Mouse (Mus musculus) cortical plate, adult 2 months (tissue): ENCODE measurements at regions not wholly inside any gene's neighbourhood (a gene's known extent, or its start where the extent isn't known, plus 50 kb on each side); places are given as distances from the start of the nearest gene placed in this dataset.

ENCODE experiments used
- H3K27ac ChIP-seq: fragments of 200-500 bp; 2 replicates; pipeline ENCODE4 v1.5.1; 2012; ENCODE audit warnings: low read length, control low read depth, inconsistent platforms; ENCODE audit not compliant: insufficient read depth
- H3K4me1 ChIP-seq: fragments of 200-500 bp; 2 replicates; pipeline ENCODE4 v1.6.1; 2011; ENCODE audit warnings: low read length; ENCODE audit not compliant: control insufficient read depth, insufficient read depth
- H3K4me3 ChIP-seq: fragments of 200-500 bp; 2 replicates; pipeline ENCODE4 v1.5.1; 2011; ENCODE audit warnings: mild to moderate bottlenecking, low read length, control low read depth; ENCODE audit not compliant: insufficient read depth
- CTCF ChIP-seq: fragments of 200-500 bp; IDR thresholded peaks from 2 replicates; pipeline ENCODE4 v1.5.1; 2011; ENCODE audit warnings: mild to moderate bottlenecking, control low read depth, low read length; ENCODE audit not compliant: insufficient read depth; ENCODE audit errors: extremely low read depth
- POLR2A ChIP-seq: fragments of 200-500 bp; IDR thresholded peaks from 2 replicates; pipeline ENCODE4 v1.6.1; 2011; ENCODE audit warnings: mild to moderate bottlenecking, low read length, control low read depth; ENCODE audit not compliant: insufficient read depth; ENCODE audit errors: extremely low read depth

DNA sequence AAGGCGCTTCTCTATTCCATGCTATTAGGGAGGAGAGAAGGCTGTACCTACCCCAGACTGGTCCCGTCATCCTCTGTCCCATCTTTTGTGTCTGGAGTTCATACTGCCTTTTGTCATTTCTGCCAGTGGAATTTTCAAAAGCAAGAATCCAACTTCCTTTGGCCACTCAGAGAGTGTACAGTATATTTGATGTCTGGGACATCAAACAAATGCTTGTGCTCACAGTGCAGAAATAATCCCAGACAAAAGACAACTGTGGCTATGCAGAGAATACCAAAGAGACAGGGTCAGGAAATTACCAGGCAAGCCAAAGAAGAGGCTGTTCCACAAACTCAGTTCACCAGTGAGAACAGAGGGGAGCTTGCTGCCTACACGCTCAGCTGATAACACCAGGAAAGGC is 291.9 kb upstream of the Tle4 start:
- TF ChIP-seq POLR2A (no peak), CTCF (no peak)
- H3K27ac ChIP-seq = no peak overlapping the region

DNA sequence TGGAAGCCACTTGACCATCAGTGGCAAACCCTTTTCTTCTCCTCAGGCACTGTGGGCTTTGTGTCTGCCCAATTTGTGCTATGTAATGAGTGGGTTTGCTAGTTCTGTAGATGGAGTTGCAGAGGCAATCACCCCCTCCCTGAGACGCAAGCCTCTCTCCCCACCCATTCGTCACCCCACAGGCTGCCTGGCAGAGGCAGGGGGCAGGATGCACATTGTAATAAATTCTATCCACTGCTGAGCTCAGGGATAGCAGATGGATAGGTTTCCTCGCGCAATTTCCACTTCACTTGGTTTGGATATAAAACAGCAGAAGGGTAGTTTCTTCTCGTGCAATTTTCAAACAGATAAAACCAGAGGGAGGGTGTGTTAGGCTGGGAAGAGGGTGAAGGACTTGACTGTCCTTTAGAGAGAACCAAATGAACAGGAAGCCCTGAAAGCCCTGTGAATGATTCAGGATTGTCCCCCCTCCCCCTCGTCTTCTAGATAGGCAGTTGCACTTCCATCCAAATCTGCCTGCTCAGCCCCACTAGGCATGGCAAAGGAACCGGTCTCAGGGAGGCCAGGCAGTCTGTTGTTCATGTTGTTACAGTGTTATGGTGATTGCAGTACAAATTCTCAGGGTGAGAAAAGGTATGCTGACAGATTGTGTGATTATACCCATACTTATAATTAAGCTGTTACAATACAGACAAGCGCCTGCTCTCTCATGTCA is 286.0 kb upstream of the Tle4 start:
- H3K27ac ChIP-seq = no peak overlapping the region
- TF ChIP-seq CTCF = no peak
- TF ChIP-seq POLR2A = no peak
- no peak overlapping the region for H3K4me3 ChIP-seq
- no peaks in the 10 kb centered on the region for H3K4me1 ChIP-seq

More for the DNA sequence above, 291.9 kb upstream of the Tle4 start:
- Histone ChIP-seq H3K4me1 (no peaks in the 10 kb centered on the region), H3K4me3 (no peak overlapping the region)

DNA sequence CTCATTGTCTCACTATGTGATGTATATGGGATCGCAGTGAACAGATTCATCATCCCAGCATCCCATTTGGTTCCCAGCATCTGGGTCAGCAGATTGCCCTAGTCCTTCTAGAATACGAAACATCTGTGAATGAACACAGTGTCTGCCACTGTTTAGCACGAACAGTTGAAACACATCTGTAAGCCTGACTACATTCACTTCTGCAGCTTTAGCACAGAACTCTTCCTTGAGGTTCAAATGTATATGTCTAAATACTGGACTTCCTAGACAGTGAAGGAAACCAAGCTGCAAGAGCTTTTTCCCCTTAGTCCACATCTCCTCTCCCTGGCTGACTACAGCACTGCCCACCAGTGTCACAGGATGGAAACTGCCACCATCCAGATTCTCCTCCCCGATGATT is 283.0 kb upstream of the Tle4 start:
- Histone ChIP-seq H3K27ac (no peak overlapping the region), H3K4me1 (no peaks in the 10 kb centered on the region), H3K4me3 (no peak overlapping the region)
- TF ChIP-seq CTCF (no peak), POLR2A (no peak)

DNA sequence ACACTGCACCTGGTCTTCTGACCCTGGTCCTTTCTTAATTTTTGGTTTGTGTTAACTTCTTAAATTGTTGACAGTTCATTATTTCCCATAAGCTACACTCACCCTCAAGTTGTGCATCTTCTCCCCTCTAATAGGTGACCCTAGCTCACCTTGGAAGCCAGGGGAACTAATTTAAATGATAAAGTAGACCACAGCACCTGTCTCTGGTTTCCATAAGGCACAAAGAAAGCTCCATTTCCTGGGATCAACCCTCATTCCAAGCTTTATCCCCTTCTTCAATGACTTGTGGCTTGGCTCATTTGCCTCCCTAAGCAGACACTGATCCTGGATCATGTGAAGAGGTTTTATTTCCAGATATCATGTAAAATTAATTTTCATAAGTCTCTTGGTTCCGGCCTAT is 276.1 kb upstream of the Tle4 start:
- TF ChIP-seq CTCF (no peak), POLR2A (no peak)
- H3K27ac ChIP-seq = no peak overlapping the region
- H3K4me3 ChIP-seq = no peak overlapping the region
- peaks cover 3% of the 10 kb centered on the region; the same call in 1 of the 2 replicates for H3K4me1 ChIP-seq

DNA sequence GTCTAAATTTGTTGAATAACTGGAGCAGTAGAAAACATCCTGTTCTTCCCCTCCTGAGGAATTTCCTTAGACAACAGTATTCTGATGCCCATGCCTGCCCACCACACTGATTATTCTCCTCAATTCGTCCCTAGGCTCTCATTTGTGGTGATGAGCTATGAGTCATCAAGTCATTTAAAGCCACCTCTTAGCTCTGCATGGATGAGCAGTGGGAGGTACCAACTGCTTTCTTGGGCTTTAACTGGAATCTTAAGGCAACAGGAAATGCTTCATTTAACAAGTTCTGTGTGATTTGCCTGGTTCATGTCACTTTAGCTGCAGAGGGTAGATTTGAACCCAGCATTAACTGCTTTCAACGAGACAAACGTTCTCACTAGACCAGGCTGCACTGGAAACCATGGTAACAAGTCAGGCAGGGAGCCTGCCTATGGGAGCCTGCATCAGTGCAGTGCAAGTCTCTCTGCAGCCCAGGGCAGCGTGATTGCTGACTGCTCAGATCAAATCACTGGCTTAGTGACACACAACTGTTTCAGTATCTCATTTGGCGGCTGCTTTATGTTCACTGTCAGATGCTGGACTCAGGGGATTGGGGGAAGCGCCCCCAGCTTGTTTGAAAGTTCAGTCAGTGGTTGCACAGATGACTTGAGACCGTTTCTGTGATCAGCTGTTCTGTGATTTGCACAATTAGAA is 273.5 kb upstream of the Tle4 start:
- no peak overlapping the region for H3K27ac ChIP-seq
- peaks cover 3% of the 10 kb centered on the region; the same call in 1 of the 2 replicates for H3K4me1 ChIP-seq
- H3K4me3 ChIP-seq = no peak overlapping the region
- no peak for TF ChIP-seq POLR2A
- no peak for TF ChIP-seq CTCF

DNA sequence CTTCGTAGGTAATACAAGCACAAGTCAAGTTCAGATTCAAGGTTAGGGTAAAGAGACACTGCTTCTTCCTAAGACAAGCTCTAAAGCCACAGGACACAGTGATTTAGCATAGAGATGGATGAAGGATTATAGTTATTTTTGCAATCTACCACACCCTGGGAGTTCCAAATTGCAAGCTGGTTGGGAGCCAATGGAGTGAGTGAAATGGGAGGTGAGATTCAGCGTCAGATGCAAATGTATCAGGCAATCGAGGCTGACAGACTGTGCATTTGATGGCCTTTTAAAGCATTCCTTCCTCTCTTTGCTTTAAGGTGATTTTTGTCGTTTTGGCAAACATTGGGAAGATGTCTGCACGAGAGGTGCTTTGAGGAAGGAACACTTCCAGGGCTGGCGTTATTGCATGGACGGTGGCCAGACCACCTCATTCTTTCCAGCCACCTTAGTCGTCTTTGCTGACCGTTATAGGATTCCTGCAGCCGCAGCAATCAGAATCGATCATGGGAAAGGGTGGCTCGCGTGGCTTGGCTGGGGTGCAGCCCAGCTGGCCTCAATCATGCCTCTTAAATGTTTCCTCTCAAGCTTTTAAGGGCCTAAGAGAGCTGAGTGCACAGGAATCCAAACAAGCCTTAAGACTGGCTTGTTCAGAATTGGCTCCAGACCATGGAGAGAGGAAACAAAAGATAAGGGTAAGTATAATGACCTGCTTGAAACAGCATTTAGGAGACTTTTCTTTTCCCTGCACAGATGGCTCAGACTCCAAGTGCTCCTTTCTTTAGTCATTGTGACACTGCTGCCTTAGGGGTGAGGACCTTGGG is 265.0 kb upstream of the Tle4 start:
- TF ChIP-seq CTCF = no peak
- TF ChIP-seq POLR2A = no peak
- Histone ChIP-seq H3K4me1 (no peaks in the 10 kb centered on the region), H3K4me3 (no peak overlapping the region), H3K27ac (no peak overlapping the region)

DNA sequence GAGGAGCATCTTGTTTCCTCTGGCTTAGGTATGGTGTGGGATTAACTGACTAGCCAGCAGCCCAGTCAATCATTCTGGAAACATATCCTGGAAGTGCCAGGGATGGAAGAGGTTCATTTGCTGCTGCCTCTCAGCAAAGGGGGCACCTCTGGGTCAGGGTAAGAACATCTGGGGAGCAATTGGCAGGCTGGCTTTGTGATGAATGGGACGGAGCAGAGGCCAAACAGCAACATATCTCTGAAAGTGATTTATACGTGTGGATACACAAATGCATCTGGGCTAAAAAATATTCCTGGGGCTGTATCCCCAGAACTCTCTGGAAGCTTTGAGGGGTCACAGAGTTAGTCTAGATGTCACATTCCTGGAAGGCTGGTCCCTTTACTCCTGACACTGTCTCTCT is 257.2 kb upstream of the Tle4 start:
- TF ChIP-seq POLR2A (no peak), CTCF (no peak)
- no peak overlapping the region for H3K4me3 ChIP-seq
- no peak overlapping the region for H3K27ac ChIP-seq
- no peaks in the 10 kb centered on the region for H3K4me1 ChIP-seq

DNA sequence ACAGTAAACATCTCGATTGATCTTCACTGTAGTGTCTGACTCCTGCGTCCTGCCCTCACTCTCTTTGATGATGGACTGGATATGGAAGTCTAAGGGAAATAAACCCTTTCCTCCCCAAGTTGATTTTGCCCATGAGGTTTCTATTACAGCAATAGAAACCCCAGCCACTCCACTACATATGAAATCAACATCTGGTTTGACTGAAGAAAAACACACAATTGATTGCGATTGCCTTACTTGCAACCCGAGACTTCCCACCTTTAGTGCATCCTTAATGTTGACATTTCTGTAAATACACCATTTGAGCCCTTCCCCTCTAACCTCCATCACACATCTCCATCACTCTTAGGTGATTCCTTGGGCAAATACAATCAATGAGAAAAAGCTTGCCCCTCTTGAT is 255.6 kb upstream of the Tle4 start:
- no peak overlapping the region for H3K4me3 ChIP-seq
- no peak overlapping the region for H3K27ac ChIP-seq
- TF ChIP-seq POLR2A (no peak), CTCF (no peak)
- no peaks in the 10 kb centered on the region for H3K4me1 ChIP-seq

DNA sequence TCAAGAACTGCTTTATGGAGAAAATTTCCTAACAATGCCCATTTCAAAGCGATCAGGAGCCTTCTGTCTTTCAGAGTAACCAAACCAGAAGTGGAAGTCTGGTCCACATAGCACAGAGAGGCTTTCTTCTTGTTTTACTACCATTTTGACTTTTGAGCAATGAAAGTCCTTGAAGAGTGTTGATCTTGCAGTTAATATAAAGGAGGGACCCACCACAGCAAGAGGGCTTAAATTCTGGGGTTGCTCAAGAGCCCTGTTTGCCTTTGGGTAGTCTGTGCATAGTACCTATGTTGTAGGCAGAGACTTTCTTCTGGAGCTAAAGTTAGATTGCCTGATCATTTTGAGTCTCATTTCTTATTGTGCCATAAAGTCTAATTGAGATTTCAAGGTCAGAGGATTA is 251.7 kb upstream of the Tle4 start:
- TF ChIP-seq CTCF = no peak
- TF ChIP-seq POLR2A = no peak
- Histone ChIP-seq H3K4me1 (no peaks in the 10 kb centered on the region), H3K27ac (no peak overlapping the region), H3K4me3 (no peak overlapping the region)
